Mouse (Mus musculus) liver, embryonic 14.5 days (tissue): Measurements from ENCODE around the gene Abcb10. TPM values are rescaled to one million over a fixed set of nuclear protein-coding genes. Genes with fewer than 3 reads are reported as not detected.
A peak's percentile ranks its signal among the peaks of the same experiment; 100 is the strongest.

Source experiments
- ATAC-seq: fragments of 200-750 bp; cut with Nextera tagmentation; 2 replicates; pipeline ENCODE4 v1.8.0; 2017; ENCODE audit warnings: moderate number of reproducible peaks, mild to moderate bottlenecking, moderate library complexity; ENCODE audit not compliant: insufficient read depth
- DNase-seq, 3 experiments: peaks; one replicate each; pipeline ENCODE4 v3.0.0-alpha.2; 2012 to 2013; ENCODE audit warnings: low read depth in 3 of 3, low spot score in 3 of 3
- H3K27ac ChIP-seq: fragments of 300-500 bp; sonication (generic); 2 replicates; pipeline ENCODE4 v1.5.1; 2014; ENCODE audit warnings: moderate library complexity, mild to moderate bottlenecking, control low read depth, inconsistent platforms
- H3K27me3 ChIP-seq: fragments of 300-500 bp; sonication (generic); 2 replicates; pipeline ENCODE4 v1.6.1; 2014; ENCODE audit warnings: mild to moderate bottlenecking, low read length, moderate library complexity; ENCODE audit not compliant: control insufficient read depth, insufficient read depth
- H3K36me3 ChIP-seq: fragments of 300-500 bp; sonication (generic); replicated peaks from 2 replicates; pipeline ENCODE4 v1.6.1; 2014; ENCODE audit warnings: low read depth; ENCODE audit not compliant: control insufficient read depth, insufficient read depth
- H3K4me1 ChIP-seq, 2 experiments: fragments of 200-500 bp in 1 of 2; fragments of 300-500 bp in 1 of 2; sonication (generic) in 1 of 2; replicated peaks; 2 replicates each; pipeline ENCODE4 v1.6.1; 2012 to 2014; ENCODE audit warnings: antibody characterized with exemption in 1 of 2, inconsistent platforms in 1 of 2, low read length in 1 of 2; ENCODE audit not compliant: control insufficient read depth in 2 of 2, insufficient read depth in 2 of 2
- H3K4me2 ChIP-seq: fragments of 300-500 bp; sonication (generic); 2 replicates; pipeline ENCODE4 v1.6.1; 2014; ENCODE audit warnings: low read depth, mild to moderate bottlenecking, control low read depth, moderate library complexity
- H3K4me3 ChIP-seq, 2 experiments: fragments of 200-500 bp in 1 of 2; fragments of 300-500 bp in 1 of 2; sonication (generic) in 1 of 2; 2 replicates each; pipeline ENCODE4 v1.5.1; 2012 to 2014; ENCODE audit warnings: low read depth in 2 of 2, low read length in 2 of 2, mild to moderate bottlenecking in 2 of 2, control low read depth in 1 of 2, inconsistent platforms in 1 of 2, moderate library complexity in 1 of 2; ENCODE audit not compliant: insufficient read depth in 1 of 2
- H3K9ac ChIP-seq: fragments of 300-500 bp; sonication (generic); replicated peaks from 2 replicates; pipeline ENCODE4 v1.6.1; 2014; ENCODE audit warnings: mild to moderate bottlenecking, control low read depth, moderate library complexity
- H3K9me3 ChIP-seq: fragments of 300-500 bp; sonication (generic); 2 replicates; pipeline ENCODE4 v1.6.1; 2016; ENCODE audit warnings: low read length, mixed read lengths; ENCODE audit not compliant: control insufficient read depth
- CTCF ChIP-seq: IDR thresholded peaks from 2 replicates; pipeline ENCODE4 v1.5.1; 2016; ENCODE audit warnings: antibody characterized with exemption, low read depth, control low read depth
- EP300 ChIP-seq: IDR thresholded peaks from 2 replicates; pipeline ENCODE4 v1.6.1; 2016; ENCODE audit warnings: antibody characterized with exemption, low read depth
- WGBS: fragments of 180-500 bp; shearing (Covaris S2); extraction: QIAGEN DNeasy Blood & Tissue Kit; methylation state at CpG from one replicate; pipeline ENCODE4 v1.1.7; 2014; ENCODE audit not compliant: insufficient replicate concordance; 5-methylcytosine and 5-hydroxymethylcytosine counted together
- polyA plus RNA-seq, 2 experiments: library from polyadenylated mRNA; depleted of rRNA in 1 of 2; stranded (reverse) in 1 of 2; unstranded in 1 of 2; fragments of >200 nt; fragmentation: Nextera tagmentation in 1 of 2; extraction: Ambion mirVana in 1 of 2; gene quantifications; 2 replicates each; pipeline versions ENCODE4 v1.2.1 to v1.2.3; 2012 to 2014

Gene Abcb10
- polyA plus RNA-seq, 2 experiments = 83.0 to 129 TPM

- no peaks in the 10 kb centered on the region for H3K27me3 ChIP-seq
- peaks cover 3 to 9% of the 10 kb centered on the region in 2 experiments for H3K4me1 ChIP-seq
- peak; percentile 62 to 70 (median 66) for DNase-seq
- TF ChIP-seq EP300 (no peak), CTCF (peak; percentile 77)
- H3K27ac ChIP-seq = peak overlapping the region; percentile 32
- peak overlapping the region; percentile 68 for H3K4me2 ChIP-seq
- peak overlapping the region; percentile 88 for H3K9ac ChIP-seq
- H3K36me3 ChIP-seq = peaks cover 62% of the 10 kb centered on the region
- H3K9me3 ChIP-seq = no peaks in the 10 kb centered on the region
- 37% methylated on average over 10 of the region's 10 CpGs for WGBS
- H3K4me3 ChIP-seq = peak overlapping the region; percentile 89 to 95
- ATAC-seq = peak; percentile 5; the same call in 1 of the 2 replicates
Observed at GRCm38 (mm10) chr8:123950077-123950802, 32.7 kb downstream of the Abcb10 start.

GRCm38 (mm10) chr8:123949686-123949986 lies 33.3 kb downstream of the Abcb10 start:
- ATAC-seq (peak; percentile 61), DNase-seq (peak in 1 of 3 experiments; percentile 41)
- peaks cover 3 to 9% of the 10 kb centered on the region in 2 experiments for H3K4me1 ChIP-seq
- peak overlapping the region; percentile 88 for H3K9ac ChIP-seq
- H3K27me3 ChIP-seq = no peaks in the 10 kb centered on the region
- TF ChIP-seq EP300 = no peak
- no peak for TF ChIP-seq CTCF
- WGBS = under 1% methylated on average over 10 of the region's 10 CpGs
- H3K4me3 ChIP-seq = peak overlapping the region; percentile 89 to 95
- H3K36me3 ChIP-seq = peaks cover 62% of the 10 kb centered on the region
- peak overlapping the region; percentile 32 for H3K27ac ChIP-seq
- H3K4me2 ChIP-seq = peak overlapping the region; percentile 68
- H3K9me3 ChIP-seq = no peaks in the 10 kb centered on the region

- Histone ChIP-seq H3K4me2 (peak within 1 kb of the TSS; percentile 68), H3K27me3 (no peaks in the 10 kb centered on the region), H3K4me1 (peaks cover 3 to 9% of the 10 kb centered on the region in 2 experiments), H3K9me3 (no peaks in the 10 kb centered on the region), H3K4me3 (peak within 1 kb of the TSS; percentile 89 to 95), H3K27ac (peak within 1 kb of the TSS; percentile 48), H3K36me3 (peaks cover 60% of the 10 kb centered on the region), H3K9ac (peak within 1 kb of the TSS; percentile 88)
- peak; percentile 96 to 98 (median 97) for DNase-seq
- TF ChIP-seq CTCF (no peak), EP300 (no peak)
- peak; percentile 80 for ATAC-seq
- under 1% methylated on average over 77 of the region's 77 CpGs for WGBS
Observed at GRCm38 (mm10) chr8:123948942-123949685, 33.8 kb downstream of the Abcb10 start, which contains the start of gene Nup133. Nup133 (minus strand) TSS chr8:123949265.

- Histone ChIP-seq H3K9ac (no peak overlapping the region), H3K9me3 (no peaks in the 10 kb centered on the region), H3K36me3 (peaks cover 83% of the 10 kb centered on the region), H3K4me3 (no peak overlapping the region), H3K27ac (no peak overlapping the region), H3K4me1 (no peaks in the 10 kb centered on the region), H3K27me3 (no peaks in the 10 kb centered on the region), H3K4me2 (no peak overlapping the region)
- WGBS = 94% methylated on average over 7 of the region's 7 CpGs
- ATAC-seq (no peak), DNase-seq (no peak)
- no peak for TF ChIP-seq EP300
- TF ChIP-seq CTCF = no peak
Observed at GRCm38 (mm10) chr8:123929026-123929425, 53.9 kb downstream of the Abcb10 start.

- Histone ChIP-seq H3K27ac (no peak overlapping the region), H3K27me3 (no peaks in the 10 kb centered on the region), H3K4me2 (no peak overlapping the region), H3K4me3 (no peak overlapping the region), H3K9me3 (no peaks in the 10 kb centered on the region), H3K9ac (no peak overlapping the region), H3K36me3 (peaks cover 84% of the 10 kb centered on the region), H3K4me1 (no peaks in the 10 kb centered on the region)
- DNase-seq (no peak), ATAC-seq (no peak)
- TF ChIP-seq EP300 (no peak), CTCF (no peak)
- 79% methylated on average over 3 of the region's 3 CpGs for WGBS
Observed at GRCm38 (mm10) chr8:123925671-123926070, 57.3 kb downstream of the Abcb10 start.
